Mouse (Mus musculus): ENCODE results near the gene Trp73. TPM values are rescaled to one million over a fixed set of nuclear protein-coding genes. Genes with fewer than 3 reads are reported as not detected.

Trp73 gene
- total RNA-seq, 1 experiment: 2.6 TPM

GRCm38 (mm10) chr4:154091356-154091755, 48.7 kb downstream of the Trp73 start:
- Histone ChIP-seq H3K36me3 (ENCODE audit: control insufficient read depth, insufficient read depth, low read length, poor library complexity, severe bottlenecking) (no peaks in the 10 kb centered on the region), H3K9me3 (ENCODE audit: control insufficient read depth, insufficient read depth, low read depth, low read length) (no peaks in the 10 kb centered on the region), H3K9ac (ENCODE audit: insufficient read depth, low read depth, low read length, poor library complexity, severe bottlenecking) (no peak overlapping the region), H3K27ac (ENCODE audit: insufficient read depth, low read depth, low read length, poor library complexity, severe bottlenecking) (no peak overlapping the region), H3K4me1 (ENCODE audit: control insufficient read depth in 2 of 2, insufficient read depth in 2 of 2, low read length in 2 of 2, poor library complexity in 1 of 2) (peaks cover 2 to 16% of the 10 kb centered on the region in 2 experiments; a peak in 2 of 4 replicates), H3K4me3 (ENCODE audit: insufficient read depth in 1 of 2, low read depth in 1 of 2, low read length in 2 of 2, poor library complexity in 1 of 2, severe bottlenecking in 1 of 2) (no peak overlapping the region)
- no peak for TF ChIP-seq MAFK (IDR thresholded peaks at IDR 0.05; ENCODE audit: insufficient read depth, low read depth, low read length)
- in situ Hi-C loops (cut with MboI; ENCODE audit: low sequenced_read_pairs in 2 of 2, unreplicated experiment in 2 of 2): no loop called here
- DNase-seq (ENCODE audit: low read depth, low spot score): no peak

DNA sequence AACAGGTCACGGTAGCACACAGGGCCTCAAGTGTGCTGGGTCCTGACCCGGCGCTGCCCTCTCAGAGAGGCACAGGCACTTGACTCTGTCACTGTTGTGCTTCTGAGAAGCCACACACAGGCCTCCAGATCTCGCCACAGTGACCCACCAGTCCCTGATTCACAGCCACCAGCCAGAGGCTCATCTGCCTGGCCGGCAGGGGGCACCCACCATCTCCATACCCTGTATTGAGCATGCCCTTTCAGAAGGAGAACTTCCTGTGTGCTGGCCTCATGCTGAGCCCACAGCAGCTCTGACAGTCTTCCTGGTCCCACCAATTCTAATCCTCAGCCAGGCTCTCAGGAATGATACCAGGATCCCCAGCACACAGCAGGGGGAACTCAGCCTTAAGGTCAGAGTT, 50.8 kb downstream of the Trp73 start:
- in situ Hi-C loops (cut with MboI; ENCODE audit: low sequenced_read_pairs in 2 of 2, unreplicated experiment in 2 of 2): no loop called here
- Histone ChIP-seq H3K9me3 (ENCODE audit: control insufficient read depth, insufficient read depth, low read depth, low read length) (no peaks in the 10 kb centered on the region), H3K4me3 (ENCODE audit: insufficient read depth in 1 of 2, low read depth in 1 of 2, low read length in 2 of 2, poor library complexity in 1 of 2, severe bottlenecking in 1 of 2) (no peak overlapping the region), H3K36me3 (ENCODE audit: control insufficient read depth, insufficient read depth, low read length, poor library complexity, severe bottlenecking) (no peaks in the 10 kb centered on the region), H3K9ac (ENCODE audit: insufficient read depth, low read depth, low read length, poor library complexity, severe bottlenecking) (no peak overlapping the region), H3K4me1 (ENCODE audit: control insufficient read depth in 2 of 2, insufficient read depth in 2 of 2, low read length in 2 of 2, poor library complexity in 1 of 2) (peaks cover 0 to 9% of the 10 kb centered on the region in 2 experiments; a peak in 1 of 4 replicates), H3K27ac (ENCODE audit: insufficient read depth, low read depth, low read length, poor library complexity, severe bottlenecking) (no peak overlapping the region)
- TF ChIP-seq CHD2 (IDR thresholded peaks at IDR 0.05; ENCODE audit: low read depth, low read length): no peak
- no peak for TF ChIP-seq ZNF384 (IDR thresholded peaks at IDR 0.05; ENCODE audit: low read depth, low read length)
- TF ChIP-seq MAFK (IDR thresholded peaks at IDR 0.05; ENCODE audit: insufficient read depth, low read depth, low read length): no peak
- TF ChIP-seq ZC3H11A (IDR thresholded peaks at IDR 0.05; ENCODE audit: borderline replicate concordance, low read depth, low read length): no peak
- TF ChIP-seq HCFC1 (IDR thresholded peaks at IDR 0.05; ENCODE audit: borderline replicate concordance, insufficient read depth, low read length): no peak
- DNase-seq (ENCODE audit: low read depth, low spot score): no peak

DNA sequence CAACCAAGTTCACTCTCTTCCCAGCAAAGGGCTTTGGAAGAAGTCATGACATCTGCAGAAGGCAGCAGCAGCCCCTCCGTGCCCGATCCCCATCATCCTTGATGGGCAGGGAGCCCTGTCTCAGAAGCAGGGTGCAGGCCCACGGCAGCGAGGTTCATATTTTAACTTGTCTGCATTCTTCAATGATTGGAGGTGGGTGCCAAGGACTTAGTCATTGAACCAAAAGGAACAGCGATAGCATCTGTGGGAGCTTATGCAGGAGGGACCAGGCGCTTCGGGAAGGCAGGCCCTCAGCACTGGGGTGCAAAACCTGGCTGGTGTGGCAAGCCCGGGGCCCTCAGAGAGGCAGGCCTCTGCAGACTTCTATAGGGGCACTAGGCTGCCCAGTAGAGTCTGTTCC, 53.6 kb downstream of the Trp73 start:
- H3K4me3 ChIP-seq (ENCODE audit: insufficient read depth in 1 of 2, low read depth in 1 of 2, low read length in 2 of 2, poor library complexity in 1 of 2, severe bottlenecking in 1 of 2): no peak overlapping the region
- no peak for DNase-seq (ENCODE audit: low read depth, low spot score)
- H3K27ac ChIP-seq (ENCODE audit: insufficient read depth, low read depth, low read length, poor library complexity, severe bottlenecking): no peak overlapping the region
- H3K36me3 ChIP-seq (ENCODE audit: control insufficient read depth, insufficient read depth, low read length, poor library complexity, severe bottlenecking): no peaks in the 10 kb centered on the region
- H3K4me1 ChIP-seq (ENCODE audit: control insufficient read depth in 2 of 2, insufficient read depth in 2 of 2, low read length in 2 of 2, poor library complexity in 1 of 2): peaks cover 2 to 16% of the 10 kb centered on the region in 2 experiments; a peak in 3 of 4 replicates
- in situ Hi-C loops (cut with MboI; ENCODE audit: low sequenced_read_pairs in 2 of 2, unreplicated experiment in 2 of 2): no loop called here
- no peak overlapping the region for H3K9ac ChIP-seq (ENCODE audit: insufficient read depth, low read depth, low read length, poor library complexity, severe bottlenecking)
- H3K9me3 ChIP-seq (ENCODE audit: control insufficient read depth, insufficient read depth, low read depth, low read length): no peaks in the 10 kb centered on the region
- TF ChIP-seq MAFK (IDR thresholded peaks at IDR 0.05; ENCODE audit: insufficient read depth, low read depth, low read length) (no peak), ZNF384 (IDR thresholded peaks at IDR 0.05; ENCODE audit: low read depth, low read length) (no peak), ZC3H11A (IDR thresholded peaks at IDR 0.05; ENCODE audit: borderline replicate concordance, low read depth, low read length) (no peak), CHD2 (IDR thresholded peaks at IDR 0.05; ENCODE audit: low read depth, low read length) (no peak), HCFC1 (IDR thresholded peaks at IDR 0.05; ENCODE audit: borderline replicate concordance, insufficient read depth, low read length) (no peak)

DNA sequence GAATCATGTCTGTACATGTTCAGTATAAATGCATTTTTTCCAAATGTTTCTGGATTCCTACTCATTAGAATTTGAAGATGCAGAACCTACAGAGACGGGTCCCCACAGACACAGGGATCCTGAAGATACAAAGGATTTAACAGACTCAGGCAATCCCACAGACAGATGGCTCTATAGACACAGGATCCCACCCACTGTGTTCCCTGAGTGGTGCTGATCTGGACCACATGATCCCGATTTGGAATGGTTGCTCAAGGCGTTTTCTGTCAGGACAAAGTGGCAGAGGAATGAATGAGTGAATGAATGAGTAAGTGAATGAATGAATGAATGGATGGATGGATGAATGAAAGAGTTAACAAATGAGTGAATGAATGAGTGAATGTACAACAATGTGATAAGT, 54.2 kb downstream of the Trp73 start:
- Histone ChIP-seq H3K27ac (ENCODE audit: insufficient read depth, low read depth, low read length, poor library complexity, severe bottlenecking) (no peak overlapping the region), H3K4me1 (ENCODE audit: control insufficient read depth in 2 of 2, insufficient read depth in 2 of 2, low read length in 2 of 2, poor library complexity in 1 of 2) (peaks cover 4 to 18% of the 10 kb centered on the region in 2 experiments), H3K4me3 (ENCODE audit: insufficient read depth in 1 of 2, low read depth in 1 of 2, low read length in 2 of 2, poor library complexity in 1 of 2, severe bottlenecking in 1 of 2) (no peak overlapping the region), H3K9ac (ENCODE audit: insufficient read depth, low read depth, low read length, poor library complexity, severe bottlenecking) (no peak overlapping the region), H3K9me3 (ENCODE audit: control insufficient read depth, insufficient read depth, low read depth, low read length) (no peaks in the 10 kb centered on the region), H3K36me3 (ENCODE audit: control insufficient read depth, insufficient read depth, low read length, poor library complexity, severe bottlenecking) (no peaks in the 10 kb centered on the region)
- no peak for TF ChIP-seq HCFC1 (IDR thresholded peaks at IDR 0.05; ENCODE audit: borderline replicate concordance, insufficient read depth, low read length)
- no peak for TF ChIP-seq ZC3H11A (IDR thresholded peaks at IDR 0.05; ENCODE audit: borderline replicate concordance, low read depth, low read length)
- TF ChIP-seq CHD2 (IDR thresholded peaks at IDR 0.05; ENCODE audit: low read depth, low read length): no peak
- TF ChIP-seq MAFK (IDR thresholded peaks at IDR 0.05; ENCODE audit: insufficient read depth, low read depth, low read length): no peak
- no peak for TF ChIP-seq ZNF384 (IDR thresholded peaks at IDR 0.05; ENCODE audit: low read depth, low read length)
- DNase-seq (ENCODE audit: low read depth, low spot score): no peak
- in situ Hi-C loops (cut with MboI; ENCODE audit: low sequenced_read_pairs in 2 of 2, unreplicated experiment in 2 of 2): no loop called here

GRCm38 (mm10) chr4:154081974-154082373, 58.0 kb downstream of the Trp73 start:
- H3K9ac ChIP-seq (ENCODE audit: insufficient read depth, low read depth, low read length, poor library complexity, severe bottlenecking): peak overlapping the region; percentile 19; the same call in 1 of the 2 replicates
- peaks cover 6 to 22% of the 10 kb centered on the region in 2 experiments for H3K4me1 ChIP-seq (ENCODE audit: control insufficient read depth in 2 of 2, insufficient read depth in 2 of 2, low read length in 2 of 2, poor library complexity in 1 of 2)
- peak overlapping the region; percentile 76 for H3K27ac ChIP-seq (ENCODE audit: insufficient read depth, low read depth, low read length, poor library complexity, severe bottlenecking)
- TF ChIP-seq HCFC1 (IDR thresholded peaks at IDR 0.05; ENCODE audit: borderline replicate concordance, insufficient read depth, low read length) (no peak), ZC3H11A (IDR thresholded peaks at IDR 0.05; ENCODE audit: borderline replicate concordance, low read depth, low read length) (no peak), ZNF384 (IDR thresholded peaks at IDR 0.05; ENCODE audit: low read depth, low read length) (no peak), MAFK (IDR thresholded peaks at IDR 0.05; ENCODE audit: insufficient read depth, low read depth, low read length) (no peak), CHD2 (IDR thresholded peaks at IDR 0.05; ENCODE audit: low read depth, low read length) (no peak)
- DNase-seq (ENCODE audit: low read depth, low spot score): peak; percentile 76
- H3K36me3 ChIP-seq (ENCODE audit: control insufficient read depth, insufficient read depth, low read length, poor library complexity, severe bottlenecking): no peaks in the 10 kb centered on the region
- in situ Hi-C loops (cut with MboI; ENCODE audit: low sequenced_read_pairs in 2 of 2, unreplicated experiment in 2 of 2): no loop called here
- peak overlapping the region; percentile 51 to 61 for H3K4me3 ChIP-seq (ENCODE audit: insufficient read depth in 1 of 2, low read depth in 1 of 2, low read length in 2 of 2, poor library complexity in 1 of 2, severe bottlenecking in 1 of 2)
- no peaks in the 10 kb centered on the region for H3K9me3 ChIP-seq (ENCODE audit: control insufficient read depth, insufficient read depth, low read depth, low read length)
